Mouse (Mus musculus) hindbrain, embryonic 11.5 days (tissue): ENCODE measurements at regions not wholly inside any gene's neighbourhood (a gene's known extent, or its start where the extent isn't known, plus 50 kb on each side); places are given as distances from the start of the nearest gene placed in this dataset.
"Not testable (repeated sequence)": the region's sequence is repeated elsewhere in the genome, so short reads cannot be mapped to it uniquely, and the experiment has no call there.

Source experiments
- ATAC-seq: fragments of 200-750 bp; cut with Nextera tagmentation; 2 replicates; pipeline ENCODE4 v1.8.0; 2017; ENCODE audit warnings: mild to moderate bottlenecking, moderate TSS enrichment, moderate library complexity; ENCODE audit not compliant: low FRiP score
- DNase-seq: peaks from one replicate; pipeline ENCODE4 v3.0.0-alpha.2; 2015; ENCODE audit warnings: low spot score
- H3K27ac ChIP-seq: fragments of 300-500 bp; sonication (generic); 2 replicates; pipeline ENCODE4 v1.5.1; 2014; ENCODE audit warnings: mild to moderate bottlenecking, low read depth, low read length
- H3K27me3 ChIP-seq: fragments of 300-500 bp; sonication (generic); 2 replicates; pipeline ENCODE4 v1.6.1; 2014; ENCODE audit warnings: mild to moderate bottlenecking, low read length, moderate library complexity, mixed read lengths; ENCODE audit not compliant: control insufficient read depth, insufficient read depth
- H3K36me3 ChIP-seq: fragments of 300-500 bp; sonication (generic); 2 replicates; pipeline ENCODE4 v1.6.1; 2014; ENCODE audit warnings: mild to moderate bottlenecking, low read length, moderate library complexity, mixed read lengths; ENCODE audit not compliant: control insufficient read depth, insufficient read depth
- H3K4me1 ChIP-seq: fragments of 300-500 bp; sonication (generic); replicated peaks from 2 replicates; pipeline ENCODE4 v1.6.1; 2014; ENCODE audit warnings: low read length, mixed read lengths; ENCODE audit not compliant: control insufficient read depth, insufficient read depth
- H3K4me2 ChIP-seq: fragments of 300-500 bp; sonication (generic); replicated peaks from 2 replicates; pipeline ENCODE4 v1.6.1; 2014; ENCODE audit warnings: mild to moderate bottlenecking, low read depth, low read length
- H3K4me3 ChIP-seq: fragments of 300-500 bp; sonication (generic); 2 replicates; pipeline ENCODE4 v1.5.1; 2014; ENCODE audit warnings: low read depth, low read length
- H3K9ac ChIP-seq: fragments of 300-500 bp; sonication (generic); 2 replicates; pipeline ENCODE4 v1.6.1; 2014; ENCODE audit warnings: low read depth, low read length
- H3K9me3 ChIP-seq: fragments of 300-500 bp; sonication (generic); 2 replicates; pipeline ENCODE4 v1.6.1; 2016; ENCODE audit warnings: low read length; ENCODE audit not compliant: control insufficient read depth
- WGBS: fragments of 180-500 bp; shearing (Covaris S2); extraction: QIAGEN DNeasy Blood & Tissue Kit; methylation state at CpG from one replicate; pipeline ENCODE4 v1.1.7; 2014; 5-methylcytosine and 5-hydroxymethylcytosine counted together

DNA sequence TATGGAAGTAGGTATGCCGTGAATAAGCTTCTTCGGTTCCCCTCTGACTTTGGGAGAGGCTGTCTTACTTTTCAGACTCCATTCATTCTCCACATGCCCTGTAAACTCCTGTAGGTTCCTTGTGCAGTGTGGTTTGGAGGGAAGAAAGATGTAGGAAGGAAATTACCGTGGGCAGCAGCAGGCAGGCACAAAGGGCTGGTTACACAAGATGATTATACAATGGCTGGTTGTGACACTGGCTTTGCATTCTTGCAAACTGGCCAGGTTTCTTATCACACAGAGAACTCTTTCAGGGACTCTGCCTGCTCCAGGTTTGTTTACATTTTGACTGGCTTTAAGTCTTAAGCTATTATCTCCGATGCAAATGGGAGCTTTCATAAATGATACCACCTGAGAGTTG lies 167.3 kb upstream of the Gm30302 start:
- not testable (repeated sequence) for H3K36me3 ChIP-seq, ATAC-seq, H3K27me3 ChIP-seq, H3K27ac ChIP-seq, H3K4me1 ChIP-seq, DNase-seq, H3K4me3 ChIP-seq, H3K9ac ChIP-seq, H3K4me2 ChIP-seq, H3K9me3 ChIP-seq
- 80% methylated on average over 3 of the region's 4 CpGs for WGBS

DNA sequence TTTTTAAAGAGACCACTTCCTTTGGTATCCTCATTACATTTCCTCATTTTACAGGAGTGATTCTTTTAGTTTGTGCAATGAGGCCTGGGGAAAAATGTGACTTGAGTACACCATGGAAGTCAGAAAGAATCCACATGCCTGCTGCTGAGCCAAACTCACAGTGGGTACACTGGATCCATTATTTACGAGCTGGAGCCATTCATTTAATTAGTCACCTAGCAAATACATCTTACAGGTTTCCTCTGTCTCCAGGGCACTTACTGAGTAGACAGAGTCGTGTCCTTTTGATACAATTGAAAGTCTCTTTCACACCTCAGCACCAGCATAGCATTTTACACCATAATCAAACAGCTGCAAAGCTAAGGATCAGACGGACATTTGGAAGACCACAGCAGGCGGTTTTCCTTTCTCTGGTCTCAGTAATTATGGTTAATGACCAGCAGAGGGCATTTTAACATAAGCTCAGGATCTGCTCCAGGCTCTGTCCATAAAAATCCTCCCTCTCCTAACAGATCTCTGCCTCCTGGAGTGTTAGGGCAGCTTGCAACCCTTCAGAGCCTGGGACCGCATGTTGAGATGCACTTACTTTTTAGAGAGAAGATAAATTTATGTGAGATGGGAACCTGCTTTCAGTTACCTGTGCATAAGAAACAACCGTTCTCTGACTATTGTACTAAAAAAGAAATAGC lies 159.3 kb upstream of the Gm30302 start:
- not testable (repeated sequence) for H3K27ac ChIP-seq, H3K27me3 ChIP-seq, ATAC-seq, H3K4me2 ChIP-seq, H3K4me1 ChIP-seq, H3K9ac ChIP-seq, H3K36me3 ChIP-seq, H3K4me3 ChIP-seq, H3K9me3 ChIP-seq
- WGBS = 21% methylated on average over 5 of the region's 6 CpGs
- DNase-seq = peak; percentile 5

DNA sequence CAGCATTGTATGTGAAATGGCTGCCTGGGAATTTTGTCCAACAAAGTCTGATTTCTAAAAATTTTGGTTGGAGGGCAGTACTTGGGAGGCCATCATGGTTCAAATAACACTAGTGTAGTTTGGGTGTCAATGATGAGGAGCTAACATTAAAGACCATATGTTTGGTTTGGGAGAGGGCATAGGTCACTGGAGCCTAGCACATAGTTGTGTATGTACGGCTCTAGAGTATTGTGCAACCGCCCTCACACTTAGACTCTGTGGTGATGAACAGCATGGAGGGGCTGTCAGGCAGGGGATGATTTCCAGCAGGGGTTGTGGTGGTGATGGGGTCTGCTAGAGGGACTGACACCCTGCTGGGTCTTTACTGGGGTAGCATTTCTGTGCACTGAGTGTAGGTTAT lies 117.0 kb upstream of the Gm30302 start:
- H3K4me2 ChIP-seq = no peak overlapping the region
- no peak overlapping the region for H3K27ac ChIP-seq
- DNase-seq (no peak), ATAC-seq (no peak)
- no peak overlapping the region for H3K9ac ChIP-seq
- no peak overlapping the region for H3K4me3 ChIP-seq
- no peaks in the 10 kb centered on the region for H3K36me3 ChIP-seq
- 91% methylated on average over 2 of the region's 2 CpGs for WGBS
- H3K27me3 ChIP-seq = no peaks in the 10 kb centered on the region
- H3K4me1 ChIP-seq = no peaks in the 10 kb centered on the region
- no peaks in the 10 kb centered on the region for H3K9me3 ChIP-seq
